Mouse (Mus musculus): ENCODE measurements around the gene Sgta. TPM values are rescaled to one million over a fixed set of nuclear protein-coding genes. Genes with fewer than 3 reads are reported as not detected.

Gene Sgta
- total and polyA plus RNA-seq, 3 experiments, result 67.6 to 123 (median 104) TPM

DNA sequence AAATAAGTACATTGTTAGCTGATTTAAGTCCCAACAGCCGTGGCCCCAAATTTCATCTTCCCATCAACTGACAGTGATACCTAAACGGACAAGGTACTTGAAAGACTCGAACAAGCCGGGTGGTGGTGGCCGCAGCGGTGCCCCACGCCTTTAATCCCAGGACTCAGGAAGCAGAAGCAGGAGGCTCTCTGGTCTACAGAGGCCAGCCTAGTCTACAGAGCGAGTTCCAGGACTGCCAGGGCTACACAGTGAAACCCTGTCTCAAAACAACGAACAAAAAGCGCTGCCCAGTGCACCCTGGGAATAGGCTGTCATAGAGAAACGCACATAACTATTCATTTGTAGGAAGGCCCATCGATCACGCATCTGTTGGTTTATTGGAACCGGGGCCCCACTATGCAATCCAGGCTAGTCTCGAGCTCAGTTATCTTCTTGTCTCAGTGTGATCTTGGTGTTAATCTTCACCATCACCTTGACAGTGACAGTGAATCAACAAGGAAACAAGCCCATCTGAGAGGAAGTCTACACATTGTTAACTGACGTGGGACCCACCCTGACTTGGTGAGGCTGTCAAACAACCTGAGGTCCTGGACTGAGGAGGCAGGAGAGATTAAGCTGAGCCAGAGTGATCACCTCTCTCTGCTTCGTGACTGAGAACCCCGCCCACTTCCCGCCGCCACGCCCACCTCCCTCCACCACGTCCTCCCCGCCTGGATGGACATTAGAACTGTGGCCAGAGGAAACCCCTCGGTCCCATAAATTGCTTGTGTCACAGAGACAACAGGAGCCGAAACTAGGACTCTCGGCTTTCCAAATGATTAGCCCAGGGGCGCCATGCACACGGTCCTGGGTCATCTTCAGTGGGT lies 59.6 kb downstream of the Sgta start:
- Histone ChIP-seq H3K27me3 (replicated peaks) (peaks cover 60% of the 10 kb centered on the region), H3K79me2 (replicated peaks; ENCODE audit: control insufficient read depth, extremely low read depth, insufficient read depth, poor library complexity, severe bottlenecking) (no peaks in the 10 kb centered on the region), H3K9me3 (replicated peaks; ENCODE audit: low read length) (peaks cover 3% of the 10 kb centered on the region), H3K4me1 (ENCODE audit: control insufficient read depth in 1 of 2, insufficient read depth in 2 of 2) (peaks cover 12 to 37% of the 10 kb centered on the region in 2 experiments), H3K9ac (ENCODE audit: insufficient read depth, low read depth) (peak overlapping the region; percentile 22; the same call in 1 of the 2 replicates), H3K27ac (ENCODE audit: insufficient read depth, low read depth) (no peak overlapping the region), H3K4me2 (ENCODE audit: insufficient read depth, low read depth, poor library complexity, severe bottlenecking) (peak overlapping the region; percentile 52), H3K4me3 (replicated peaks in 1 of 3; ENCODE audit: low read depth in 2 of 3, low read length in 2 of 3, poor library complexity in 1 of 3) (no peak overlapping the region), H3K36me3 (replicated peaks in 1 of 2; ENCODE audit: control insufficient read depth in 1 of 2, insufficient read depth in 1 of 2, low read length in 1 of 2) (no peaks in the 10 kb centered on the region)
- no peak for DNase-seq (ENCODE audit: extremely low read depth)
- dilution Hi-C loops (cut with MboI; ENCODE audit: extremely low pct_ligation_motif_present, extremely low pct_unique_long_range_greater_than_20kb, low sequenced_read_pairs) (no loop called here), in situ Hi-C loops (cut with MboI; ENCODE audit: low pct_ligation_motif_present, low pct_unique_long_range_greater_than_20kb, low sequenced_read_pairs) (loop anchor here (5.0 kb wide), 1 partner anchor 42 kb away; no protein-coding TSS in a partner anchor)
- no peak for TF ChIP-seq NRF1 (IDR thresholded peaks at IDR 0.05; ENCODE audit: low read depth, low read length)
- TF ChIP-seq POLR2AphosphoS2 (IDR thresholded peaks at IDR 0.05; ENCODE audit: low read depth, low read length), result no peak
- TF ChIP-seq SIN3A (IDR thresholded peaks at IDR 0.05; ENCODE audit: low read length), result 0 out of 2 replicates have a peak, but pooled peaks have one; percentile 10
- no peak for TF ChIP-seq ZMIZ1 (IDR thresholded peaks at IDR 0.05; ENCODE audit: low read depth, low read length)

DNA sequence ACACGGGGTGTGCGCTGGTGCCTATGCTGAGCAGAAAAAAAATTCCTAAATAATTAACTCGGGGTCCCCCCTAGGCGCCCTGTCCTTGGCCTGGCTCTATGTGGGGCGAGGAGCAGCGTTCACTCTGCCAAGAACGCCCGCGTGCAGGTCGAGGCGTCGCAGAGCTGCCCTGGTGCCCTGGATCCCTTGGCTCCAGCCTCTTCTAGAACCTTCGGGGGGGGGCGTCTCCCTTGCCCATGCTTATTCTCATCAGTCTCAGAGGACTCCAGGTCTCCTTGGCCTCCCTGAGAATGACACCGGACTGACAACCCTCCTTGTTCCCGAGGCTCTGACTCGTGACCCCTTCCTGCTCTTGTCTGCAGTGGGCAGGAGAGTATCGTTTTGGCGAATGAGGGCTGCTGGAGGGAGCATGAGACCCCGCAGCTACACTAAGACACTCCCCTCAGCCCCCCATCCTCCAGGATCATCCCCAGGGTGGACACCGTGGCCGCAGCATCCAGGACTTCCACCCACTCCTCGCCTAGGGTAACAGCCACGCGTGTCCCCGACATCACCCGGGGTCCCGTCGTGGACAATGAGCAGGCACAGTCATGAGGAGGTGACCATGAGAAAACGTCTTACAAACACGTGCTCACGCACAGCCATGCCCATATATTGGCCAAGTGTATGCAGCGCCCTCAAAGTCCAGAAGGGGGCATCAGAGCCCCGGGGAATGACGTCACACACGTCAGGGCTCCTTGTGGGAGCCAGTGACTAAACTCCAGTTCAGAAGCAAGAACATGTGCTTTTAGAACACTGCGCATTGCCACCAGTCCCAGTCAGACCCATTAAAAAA lies 60.4 kb downstream of the Sgta start:
- Histone ChIP-seq H3K4me1 (ENCODE audit: control insufficient read depth in 1 of 2, insufficient read depth in 2 of 2) (peaks cover 14 to 43% of the 10 kb centered on the region in 2 experiments), H3K27ac (ENCODE audit: insufficient read depth, low read depth) (no peak overlapping the region), H3K9me3 (replicated peaks; ENCODE audit: low read length) (peaks cover 3% of the 10 kb centered on the region), H3K4me3 (replicated peaks in 1 of 3; ENCODE audit: low read depth in 2 of 3, low read length in 2 of 3, poor library complexity in 1 of 3) (no peak overlapping the region), H3K9ac (ENCODE audit: insufficient read depth, low read depth) (no peak overlapping the region), H3K4me2 (ENCODE audit: insufficient read depth, low read depth, poor library complexity, severe bottlenecking) (peak overlapping the region; percentile 52), H3K79me2 (replicated peaks; ENCODE audit: control insufficient read depth, extremely low read depth, insufficient read depth, poor library complexity, severe bottlenecking) (no peaks in the 10 kb centered on the region), H3K27me3 (replicated peaks) (peaks cover 60% of the 10 kb centered on the region), H3K36me3 (replicated peaks in 1 of 2; ENCODE audit: control insufficient read depth in 1 of 2, insufficient read depth in 1 of 2, low read length in 1 of 2) (no peaks in the 10 kb centered on the region)
- in situ Hi-C loops (cut with MboI; ENCODE audit: low pct_ligation_motif_present, low pct_unique_long_range_greater_than_20kb, low sequenced_read_pairs) (loop anchor here (5.0 to 10.0 kb wide), 4 partner anchors 43 to 252 kb away; partner anchors contain the start of gene Amh), dilution Hi-C loops (cut with MboI; ENCODE audit: extremely low pct_ligation_motif_present, extremely low pct_unique_long_range_greater_than_20kb, low sequenced_read_pairs) (no loop called here)
- DNase-seq (ENCODE audit: extremely low read depth), result peak; percentile 88
- TF ChIP-seq EP300 (IDR thresholded peaks at IDR 0.05; ENCODE audit: low read length), result no peak
- TF ChIP-seq JUND (conservative IDR thresholded peaks at IDR 0.05; ENCODE audit: low read depth, low read length), result peak; percentile 91
- no peak for TF ChIP-seq E2F4 (IDR thresholded peaks at IDR 0.05; ENCODE audit: insufficient replicate concordance, low read depth, low read length)
- peak; percentile 90 for TF ChIP-seq BHLHE40 (IDR thresholded peaks at IDR 0.05; ENCODE audit: low read depth, low read length)
- 0 out of 2 replicates have a peak, but pooled peaks have one; percentile 39 for TF ChIP-seq POLR2A (IDR thresholded peaks at IDR 0.05; ENCODE audit: low read depth, low read length)
- no peak for TF ChIP-seq ZMIZ1 (IDR thresholded peaks at IDR 0.05; ENCODE audit: low read depth, low read length)
- peak; percentile 87 for TF ChIP-seq JUN (IDR thresholded peaks at IDR 0.05; ENCODE audit: insufficient read depth, low read depth, low read length)
- TF ChIP-seq ZC3H11A (IDR thresholded peaks at IDR 0.05; ENCODE audit: low read depth, low read length), result no peak; the same call in 1 of the 2 replicates
- peak; percentile 52; the same call in 1 of the 2 replicates for TF ChIP-seq SIN3A (IDR thresholded peaks at IDR 0.05; ENCODE audit: low read length)
- TF ChIP-seq POLR2AphosphoS2 (IDR thresholded peaks at IDR 0.05; ENCODE audit: low read depth, low read length), result no peak
- TF ChIP-seq NRF1 (IDR thresholded peaks at IDR 0.05; ENCODE audit: low read depth, low read length), result peak; percentile 51
- 0 out of 2 replicates have a peak, but pooled peaks have one; percentile 51 for TF ChIP-seq TCF12 (IDR thresholded peaks at IDR 0.05; ENCODE audit: low read depth, low read length)
- TF ChIP-seq HCFC1 (IDR thresholded peaks at IDR 0.05; ENCODE audit: low read depth, low read length), result peak; percentile 51
- TF ChIP-seq CHD2 (IDR thresholded peaks at IDR 0.05; ENCODE audit: low read length), result no peak
- no peak for TF ChIP-seq ZKSCAN1 (IDR thresholded peaks at IDR 0.05; ENCODE audit: borderline replicate concordance, low read depth, low read length)
- no peak for TF ChIP-seq KAT2A (IDR thresholded peaks at IDR 0.05; ENCODE audit: insufficient replicate concordance, low read length)
- peak; percentile 96 for TF ChIP-seq MXI1 (IDR thresholded peaks at IDR 0.05; ENCODE audit: low read depth, low read length)
- TF ChIP-seq PAX5 (IDR thresholded peaks at IDR 0.05; ENCODE audit: low read length), result no peak
- TF ChIP-seq USF1 (IDR thresholded peaks at IDR 0.05; ENCODE audit: low read depth, low read length), result peak; percentile 28
- TF ChIP-seq MAX (IDR thresholded peaks at IDR 0.05; ENCODE audit: low read length), result peak; percentile 99
- TF ChIP-seq ZNF384 (IDR thresholded peaks at IDR 0.05; ENCODE audit: low read depth, low read length), result peak; percentile 21; the same call in 1 of the 2 replicates
- no peak for TF ChIP-seq MAFK (IDR thresholded peaks at IDR 0.05; ENCODE audit: insufficient replicate concordance, low read length)
- peak; percentile 33; the same call in 1 of the 2 replicates for TF ChIP-seq MEF2A (IDR thresholded peaks at IDR 0.05; ENCODE audit: borderline replicate concordance, low read depth, low read length)
- 0 out of 2 replicates have a peak, but pooled peaks have one; percentile 42 for TF ChIP-seq TBP (conservative IDR thresholded peaks at IDR 0.05; ENCODE audit: low read depth, low read length)
- no peak for TF ChIP-seq RCOR1 (conservative IDR thresholded peaks at IDR 0.05; ENCODE audit: low read depth, low read length)
- 0 out of 2 replicates have a peak, but pooled peaks have one; percentile 12 for TF ChIP-seq USF2 (conservative IDR thresholded peaks at IDR 0.05; ENCODE audit: low read depth, low read length)
- TF ChIP-seq ELF1 (IDR thresholded peaks at IDR 0.05; ENCODE audit: low read depth, low read length), result no peak

All from CH12.LX (cell line).